Mouse (Mus musculus): Measurements from ENCODE around the gene Rbms1. TPM values are rescaled to one million over a fixed set of nuclear protein-coding genes. Genes with fewer than 3 reads are reported as not detected.

Rbms1 gene
- total RNA-seq, 4 experiments from 2014 or later = 32.4 to 42.9 (median 38.5) TPM

GRCm38 (mm10) chr2:60712483-60712882, 250.5 kb downstream of the Rbms1 start:
- no peak for DNase-seq (ENCODE audit: low spot score)

DNA sequence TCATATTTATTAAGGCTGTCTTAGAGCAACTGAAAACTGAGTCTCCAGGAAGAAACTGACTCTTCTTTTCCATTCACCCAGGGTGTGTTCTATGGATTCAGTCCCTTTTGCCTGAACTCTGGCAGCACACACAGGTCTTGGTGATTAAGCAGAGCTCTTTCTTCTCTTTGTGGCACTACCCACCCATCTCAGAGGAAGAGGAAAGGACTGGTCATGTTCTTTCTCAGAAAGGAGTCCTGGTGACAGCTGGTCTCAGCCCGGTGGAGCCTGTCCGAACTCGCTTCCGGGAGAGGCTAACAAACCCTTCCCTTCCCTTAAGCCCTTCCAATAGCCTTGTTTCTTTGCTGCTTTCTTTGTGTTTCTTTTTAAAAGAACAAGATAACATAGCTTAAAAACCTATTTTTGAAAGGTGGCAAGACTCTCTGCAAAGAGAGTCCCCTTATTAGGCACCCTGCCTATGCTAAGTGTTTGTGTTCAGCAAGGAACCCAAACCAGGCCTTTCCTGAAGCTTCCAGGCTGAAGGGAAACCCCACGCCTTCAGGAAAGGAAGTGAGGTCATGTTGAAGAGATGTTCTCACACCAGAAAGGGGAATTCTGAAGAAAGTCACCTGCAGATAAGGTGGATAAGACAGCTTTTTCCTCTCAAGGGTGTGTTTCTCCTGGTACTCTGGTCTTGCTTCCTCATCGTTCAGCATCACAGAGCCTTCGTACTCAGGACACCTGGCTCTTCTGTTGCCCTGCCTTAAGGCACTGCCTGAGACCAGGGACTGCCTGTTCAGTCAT, 251.7 kb downstream of the Rbms1 start:
- no peak for DNase-seq (ENCODE audit: low spot score)

- no peak for DNase-seq (ENCODE audit: low spot score)
Measured at GRCm38 (mm10) chr2:60710317-60710716, 252.7 kb downstream of the Rbms1 start.

- no peak for DNase-seq (ENCODE audit: low spot score)
Measured at GRCm38 (mm10) chr2:60708671-60709070, 254.3 kb downstream of the Rbms1 start.

DNA sequence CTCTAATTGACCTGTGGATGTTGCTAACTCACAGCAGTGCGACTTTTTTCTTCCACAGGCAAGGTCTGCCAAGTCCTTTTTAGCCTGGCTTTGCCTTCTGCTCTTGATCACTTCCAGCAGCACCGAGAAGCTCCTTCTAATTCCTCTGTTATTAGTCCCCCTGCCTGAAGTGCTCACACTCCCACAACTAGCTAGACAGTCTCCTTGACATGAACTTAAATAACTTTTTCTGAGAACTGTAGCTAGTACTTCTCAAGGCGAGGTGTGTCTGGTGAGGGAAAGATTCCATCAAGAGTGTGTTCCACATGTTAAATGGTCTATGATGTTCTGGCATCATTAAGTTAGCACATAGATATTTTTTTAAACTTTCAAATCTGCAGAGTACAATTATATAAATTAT, 256.1 kb downstream of the Rbms1 start:
- no peak for DNase-seq (ENCODE audit: low spot score)

DNA sequence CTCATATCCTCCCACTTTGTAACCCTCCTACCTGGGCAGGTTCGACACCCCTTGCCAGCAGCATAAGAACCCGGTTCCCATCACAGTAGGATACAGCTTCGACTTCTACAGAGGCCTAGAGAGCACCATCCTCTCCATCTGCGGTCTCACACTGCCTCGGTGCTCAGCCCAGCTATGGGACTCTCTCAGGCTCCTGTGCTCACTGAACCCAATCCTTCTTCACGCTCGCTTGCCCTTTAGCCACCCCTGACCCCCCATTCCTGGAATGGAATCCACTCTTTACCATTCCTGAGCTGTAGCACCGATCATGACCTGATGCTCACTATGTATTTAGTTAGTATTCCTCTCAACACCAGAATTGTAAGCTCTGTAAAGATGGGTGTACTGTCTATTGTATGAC, 257.6 kb downstream of the Rbms1 start:
- DNase-seq (ENCODE audit: low spot score) = no peak

- DNase-seq (ENCODE audit: low spot score) = no peak
Measured at GRCm38 (mm10) chr2:60703315-60703714, 259.7 kb downstream of the Rbms1 start.

GRCm38 (mm10) chr2:60700956-60701355, 262.0 kb downstream of the Rbms1 start:
- DNase-seq (ENCODE audit: low spot score) = no peak

Other genes starting within 250 kb of the Rbms1 start
- 10 to 100 TPM; 20.2 to 32.3 (median 24.9) TPM for gene Itgb6, start 240.5 kb downstream of the Rbms1 start, total RNA-seq (2022)